Mouse (Mus musculus) heart, embryonic 16.5 days (tissue): ENCODE results near the gene Eif4g3. TPM values are rescaled to one million over a fixed set of nuclear protein-coding genes. Genes with fewer than 3 reads are reported as not detected.

Source experiments
- ATAC-seq: fragments of 200-750 bp; cut with Nextera tagmentation; replicated peaks from 2 replicates; pipeline ENCODE4 v1.8.0; 2017; ENCODE audit warnings: moderate number of reproducible peaks; ENCODE audit not compliant: insufficient read depth, low FRiP score; ENCODE audit errors: extremely low read depth
- H3K27ac ChIP-seq: fragments of 300-500 bp; sonication (generic); 2 replicates; pipeline ENCODE4 v1.5.1; 2014; ENCODE audit warnings: mild to moderate bottlenecking, low read length, control low read depth, moderate library complexity
- H3K27me3 ChIP-seq: fragments of 300-500 bp; sonication (generic); 2 replicates; pipeline ENCODE4 v1.6.1; 2014; ENCODE audit warnings: low read length, mixed read lengths; ENCODE audit not compliant: control insufficient read depth, insufficient read depth
- H3K36me3 ChIP-seq: fragments of 300-500 bp; sonication (generic); 2 replicates; pipeline ENCODE4 v1.6.1; 2014; ENCODE audit not compliant: control insufficient read depth, insufficient read depth
- H3K4me1 ChIP-seq: fragments of 300-500 bp; sonication (generic); 2 replicates; pipeline ENCODE4 v1.6.1; 2014; ENCODE audit warnings: low read length, mixed read lengths; ENCODE audit not compliant: control insufficient read depth, insufficient read depth
- H3K4me2 ChIP-seq: fragments of 300-500 bp; sonication (generic); 2 replicates; pipeline ENCODE4 v1.6.1; 2014; ENCODE audit warnings: low read depth, mild to moderate bottlenecking, control low read depth, low read length
- H3K4me3 ChIP-seq: fragments of 300-500 bp; sonication (generic); 2 replicates; pipeline ENCODE4 v1.5.1; 2014; ENCODE audit warnings: mild to moderate bottlenecking, control low read depth, low read length
- H3K9ac ChIP-seq: fragments of 300-500 bp; sonication (generic); 2 replicates; pipeline ENCODE4 v1.6.1; 2014; ENCODE audit warnings: low read length, control low read depth
- H3K9me3 ChIP-seq: fragments of 300-500 bp; sonication (generic); replicated peaks from 2 replicates; pipeline ENCODE4 v1.6.1; 2016; ENCODE audit warnings: low read length; ENCODE audit not compliant: control insufficient read depth
- WGBS: fragments of 180-500 bp; shearing (Covaris S2); extraction: QIAGEN DNeasy Blood & Tissue Kit; methylation state at CpG from one replicate; pipeline ENCODE4 v1.1.7; 2014; 5-methylcytosine and 5-hydroxymethylcytosine counted together
- polyA plus RNA-seq: library from polyadenylated mRNA; unstranded; fragments of >200 nt; fragmentation: Nextera tagmentation; extraction: Ambion mirVana; gene quantifications from 2 replicates; pipeline ENCODE4 v1.2.1, GENCODE M21; 2015

Eif4g3 gene
- polyA plus RNA-seq, 1 experiment from 2014 or later, result 18.9 TPM

DNA sequence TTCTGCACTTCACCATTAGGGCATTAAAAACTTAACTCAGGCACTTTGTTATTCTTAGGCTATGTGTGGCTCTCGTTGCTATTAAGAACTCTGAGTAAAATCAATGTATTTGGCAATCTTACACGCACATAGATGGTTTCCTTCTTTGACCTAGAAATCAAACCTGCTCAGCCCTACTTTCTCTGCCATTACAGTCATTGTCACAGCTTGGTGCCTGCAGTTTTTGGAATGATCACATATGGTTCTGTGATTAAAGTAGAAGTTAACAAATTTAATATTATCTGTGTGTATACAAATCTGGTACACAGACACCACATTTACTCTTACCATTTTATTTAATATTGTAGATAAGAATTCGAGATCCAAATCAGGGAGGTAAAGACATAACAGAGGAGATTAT lies 112.1 kb downstream of the Eif4g3 start:
- H3K9me3 ChIP-seq, result no peaks in the 10 kb centered on the region
- 87% methylated on average over 3 of the region's 3 CpGs for WGBS
- H3K4me2 ChIP-seq, result no peak overlapping the region
- H3K4me3 ChIP-seq, result no peak overlapping the region
- ATAC-seq, result no peak
- no peak overlapping the region for H3K9ac ChIP-seq
- H3K36me3 ChIP-seq, result peaks cover 45% of the 10 kb centered on the region
- H3K27me3 ChIP-seq, result no peaks in the 10 kb centered on the region
- H3K27ac ChIP-seq, result no peak overlapping the region
- no peaks in the 10 kb centered on the region for H3K4me1 ChIP-seq

DNA sequence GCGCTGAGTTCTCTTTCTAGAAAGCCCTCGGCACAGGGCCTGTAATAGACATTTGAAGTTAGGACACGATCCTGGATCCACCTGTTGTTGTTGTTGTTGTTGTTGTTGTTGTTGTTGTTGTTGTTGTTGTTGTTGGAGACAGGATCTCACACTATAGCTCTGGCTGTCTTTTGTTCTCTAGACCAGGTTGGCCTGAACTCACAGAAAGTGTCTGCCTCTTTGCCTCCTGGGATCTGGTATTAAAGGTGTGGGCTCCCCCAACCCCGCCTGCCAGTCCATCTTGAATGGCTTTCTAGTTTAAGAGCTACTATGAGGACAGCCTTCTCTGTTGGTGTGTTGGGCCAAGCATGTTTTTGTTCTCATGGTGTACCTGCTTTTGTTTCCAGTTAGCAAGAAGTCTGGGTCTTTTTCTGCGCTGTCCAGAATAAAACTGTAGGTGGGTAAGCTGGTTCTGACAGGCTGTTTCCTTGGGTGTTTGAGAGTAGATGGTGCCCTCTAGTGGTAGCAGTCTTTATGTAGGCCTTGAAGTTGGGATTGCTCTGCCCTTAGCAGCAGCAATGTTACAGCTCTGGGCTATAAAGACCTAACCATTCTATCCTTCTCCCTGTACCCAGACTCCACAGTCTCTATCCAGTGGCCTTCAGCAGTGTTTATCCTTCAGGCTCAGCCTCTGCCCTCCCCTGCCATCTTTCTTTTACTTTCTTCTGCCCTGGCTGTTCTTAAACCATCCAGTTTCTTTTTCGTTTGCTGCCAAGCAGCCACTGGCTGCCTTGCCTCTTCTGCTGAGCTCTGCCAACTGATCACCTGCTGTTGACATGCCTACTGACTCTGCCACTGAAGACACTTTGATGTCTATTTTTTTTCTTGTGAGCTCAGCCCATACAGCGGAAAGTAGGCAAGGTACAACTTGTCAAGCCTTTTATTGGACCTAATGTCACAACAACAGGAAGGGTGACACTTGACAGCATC lies 114.9 kb downstream of the Eif4g3 start:
- no peaks in the 10 kb centered on the region for H3K4me1 ChIP-seq
- no peak for ATAC-seq
- no peaks in the 10 kb centered on the region for H3K27me3 ChIP-seq
- H3K9me3 ChIP-seq, result no peaks in the 10 kb centered on the region
- no peak overlapping the region for H3K4me3 ChIP-seq
- H3K27ac ChIP-seq, result no peak overlapping the region
- no peak overlapping the region for H3K4me2 ChIP-seq
- no peak overlapping the region for H3K9ac ChIP-seq
- 79% methylated on average over 7 of the region's 7 CpGs for WGBS
- peaks cover 47% of the 10 kb centered on the region for H3K36me3 ChIP-seq

DNA sequence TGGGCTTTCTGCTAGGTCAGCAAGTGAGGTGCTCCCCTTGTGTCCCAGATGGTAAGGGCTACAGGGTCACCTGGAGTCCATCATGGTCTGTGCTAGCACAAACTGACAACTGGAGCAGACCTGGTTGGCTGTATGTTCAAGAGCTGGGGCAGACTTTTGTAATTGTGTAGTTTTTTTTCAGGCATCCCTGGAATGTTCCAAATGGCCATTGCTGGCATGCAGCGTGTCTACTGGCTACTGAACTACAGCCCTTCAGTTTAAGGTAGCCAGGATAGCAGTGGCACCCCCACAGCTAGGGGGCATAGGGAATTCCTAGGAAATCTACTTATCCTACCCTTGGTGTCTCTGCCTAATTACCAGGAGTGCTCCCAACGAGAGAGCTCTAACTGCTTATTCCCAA lies 115.7 kb downstream of the Eif4g3 start:
- H3K4me3 ChIP-seq, result no peak overlapping the region
- 59% methylated on average over 2 of the region's 2 CpGs for WGBS

DNA sequence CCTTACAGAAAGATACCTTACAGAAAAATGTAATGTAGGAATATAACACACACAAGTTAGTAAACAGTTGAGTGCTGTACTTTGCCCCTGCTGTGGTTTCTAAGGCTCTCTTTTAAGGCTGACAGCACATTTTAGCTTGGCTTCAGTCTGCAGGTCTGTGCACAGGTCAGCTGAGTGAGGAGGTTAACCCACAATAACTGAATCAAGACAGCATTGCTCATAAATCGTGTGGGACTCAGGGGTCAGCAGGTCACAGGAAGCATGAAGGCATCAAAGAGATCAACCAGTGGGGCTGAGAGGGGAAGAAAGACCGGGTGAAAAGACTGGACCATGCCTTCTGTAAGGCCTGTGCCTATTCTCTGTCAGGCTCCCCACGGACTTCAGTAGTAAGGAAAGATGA lies 116.5 kb downstream of the Eif4g3 start:
- peaks cover 37% of the 10 kb centered on the region for H3K36me3 ChIP-seq
- H3K27me3 ChIP-seq, result no peaks in the 10 kb centered on the region
- no peaks in the 10 kb centered on the region for H3K9me3 ChIP-seq
- no peak overlapping the region for H3K4me3 ChIP-seq
- H3K9ac ChIP-seq, result no peak overlapping the region
- H3K4me1 ChIP-seq, result no peaks in the 10 kb centered on the region
- no peak overlapping the region for H3K4me2 ChIP-seq
- no peak for ATAC-seq
- WGBS, result 71% methylated on average over 3 of the region's 3 CpGs
- no peak overlapping the region for H3K27ac ChIP-seq

More for the DNA sequence above, 115.7 kb downstream of the Eif4g3 start:
- Histone ChIP-seq H3K9me3 (no peaks in the 10 kb centered on the region), H3K9ac (no peak overlapping the region), H3K27me3 (no peaks in the 10 kb centered on the region), H3K4me1 (no peaks in the 10 kb centered on the region), H3K27ac (no peak overlapping the region), H3K4me2 (no peak overlapping the region), H3K36me3 (peaks cover 43% of the 10 kb centered on the region)
- ATAC-seq, result no peak

DNA sequence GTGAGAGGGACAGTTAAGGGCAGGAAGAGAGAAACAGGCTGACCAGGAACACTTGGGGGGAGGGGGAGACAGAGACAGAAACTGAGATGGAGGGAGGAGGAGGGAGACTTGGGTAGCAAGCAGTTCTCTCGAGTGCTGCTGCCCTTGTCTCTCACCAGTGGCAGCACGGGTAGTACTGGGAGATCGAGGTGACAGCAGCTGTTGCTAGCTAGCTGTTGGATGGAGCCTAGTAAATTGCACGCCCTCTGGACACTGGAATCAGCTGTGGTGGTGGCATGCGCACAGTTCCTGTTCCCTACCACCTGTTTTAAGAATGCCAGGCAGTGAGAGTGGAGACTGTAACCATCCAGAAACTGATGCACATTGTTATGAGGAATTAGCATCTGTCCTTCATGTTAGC lies 119.0 kb downstream of the Eif4g3 start:
- H3K4me3 ChIP-seq, result no peak overlapping the region
- 61% methylated on average over 5 of the region's 5 CpGs for WGBS
- H3K36me3 ChIP-seq, result peaks cover 30% of the 10 kb centered on the region
- no peaks in the 10 kb centered on the region for H3K27me3 ChIP-seq
- H3K9me3 ChIP-seq, result no peaks in the 10 kb centered on the region
- no peak overlapping the region for H3K9ac ChIP-seq
- no peaks in the 10 kb centered on the region for H3K4me1 ChIP-seq
- no peak overlapping the region for H3K27ac ChIP-seq
- no peak for ATAC-seq
- no peak overlapping the region for H3K4me2 ChIP-seq

DNA sequence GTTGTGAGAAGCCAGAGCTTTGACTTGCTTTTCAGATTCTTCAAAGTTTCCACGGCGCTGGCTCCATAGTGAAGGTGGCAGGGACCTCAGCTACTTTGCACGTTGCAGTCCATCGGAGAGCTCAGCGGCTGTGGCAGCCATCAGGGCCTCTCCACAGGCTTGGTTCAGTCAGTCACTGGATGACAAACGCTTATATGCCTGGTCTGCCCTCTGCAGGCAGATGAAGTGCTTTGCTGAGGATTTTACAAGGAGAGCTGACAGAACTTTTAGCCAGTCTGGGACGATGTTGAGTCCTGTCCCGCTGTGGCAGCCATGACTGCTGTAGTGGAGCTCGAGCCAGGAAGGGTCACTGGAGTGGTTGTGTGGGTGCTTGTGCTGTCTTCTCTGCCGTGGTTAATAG lies 126.9 kb downstream of the Eif4g3 start:
- Histone ChIP-seq H3K4me3 (no peak overlapping the region), H3K27ac (no peak overlapping the region), H3K9me3 (no peaks in the 10 kb centered on the region), H3K4me1 (no peaks in the 10 kb centered on the region), H3K27me3 (no peaks in the 10 kb centered on the region), H3K9ac (no peak overlapping the region), H3K4me2 (no peak overlapping the region), H3K36me3 (peaks cover 22% of the 10 kb centered on the region)
- WGBS, result 51% methylated on average over 10 of the region's 10 CpGs
- ATAC-seq, result no peak

DNA sequence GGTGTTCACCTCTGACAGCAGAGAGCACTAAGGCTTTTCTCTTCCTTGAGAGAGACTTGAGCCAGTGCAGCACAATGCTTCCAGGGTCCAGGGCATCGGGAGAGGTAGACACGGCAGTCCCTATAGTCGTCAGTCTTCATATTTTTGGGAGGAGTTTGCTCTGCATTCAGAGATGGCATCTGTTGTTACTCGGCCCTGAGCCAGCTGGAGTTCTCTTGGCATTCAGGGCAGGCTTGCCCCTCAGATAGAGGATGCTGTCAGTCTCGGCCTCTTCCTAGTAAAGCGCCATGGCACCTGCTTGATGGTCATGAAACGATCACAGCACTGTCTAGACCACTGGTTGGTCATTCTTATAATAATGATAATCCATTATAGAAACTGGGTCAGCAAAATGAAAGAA lies 131.2 kb downstream of the Eif4g3 start:
- ATAC-seq, result no peak
- 79% methylated on average over 7 of the region's 7 CpGs for WGBS

DNA sequence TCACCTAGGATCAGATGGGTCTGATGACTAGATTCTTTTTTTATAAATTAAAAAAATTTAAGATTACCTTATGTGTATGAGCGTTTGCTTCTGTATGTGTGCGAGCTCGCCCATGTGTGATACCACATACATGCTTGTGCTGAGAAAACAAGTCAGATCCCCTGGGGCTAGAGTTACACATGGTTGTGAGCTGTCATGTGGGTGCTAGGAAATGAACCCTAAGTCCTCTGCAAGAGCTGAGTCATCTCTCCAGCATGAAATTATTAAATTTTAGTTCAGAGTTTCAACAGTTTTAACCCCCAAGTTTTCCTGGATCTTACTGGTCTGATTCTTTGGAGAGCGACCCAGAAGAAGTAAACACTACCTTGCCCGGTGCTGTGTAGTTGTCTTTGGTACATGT lies 134.5 kb downstream of the Eif4g3 start:
- no peak overlapping the region for H3K4me2 ChIP-seq

More for the DNA sequence above, 131.2 kb downstream of the Eif4g3 start:
- peaks cover 25% of the 10 kb centered on the region for H3K36me3 ChIP-seq
- H3K4me3 ChIP-seq, result no peak overlapping the region
- H3K27me3 ChIP-seq, result no peaks in the 10 kb centered on the region
- no peak overlapping the region for H3K4me2 ChIP-seq
- no peak overlapping the region for H3K9ac ChIP-seq
- no peak overlapping the region for H3K27ac ChIP-seq
- no peaks in the 10 kb centered on the region for H3K9me3 ChIP-seq
- H3K4me1 ChIP-seq, result no peaks in the 10 kb centered on the region

DNA sequence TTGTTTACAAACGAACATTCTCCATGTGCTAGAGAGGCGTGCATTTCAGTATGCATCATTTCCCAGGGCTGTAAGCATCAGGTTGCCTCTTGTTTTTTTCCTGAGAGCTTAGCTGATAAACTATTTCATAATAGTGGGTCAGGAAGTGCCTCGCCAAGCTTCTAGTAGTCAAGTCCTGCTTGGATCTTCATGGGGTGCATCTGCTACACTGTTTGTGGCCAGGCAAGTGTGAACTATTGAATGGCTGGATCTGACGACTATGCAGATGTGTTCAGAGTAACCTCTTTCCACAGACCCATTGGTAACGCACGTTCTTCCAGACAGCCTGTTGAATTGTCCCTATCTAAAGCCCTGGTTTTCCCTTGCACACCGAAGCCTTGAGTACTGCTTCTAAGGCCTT lies 135.0 kb downstream of the Eif4g3 start:
- peaks cover 20% of the 10 kb centered on the region for H3K36me3 ChIP-seq

More for the DNA sequence above, 134.5 kb downstream of the Eif4g3 start:
- no peaks in the 10 kb centered on the region for H3K27me3 ChIP-seq
- H3K36me3 ChIP-seq, result peaks cover 20% of the 10 kb centered on the region
- no peak overlapping the region for H3K27ac ChIP-seq
- H3K4me1 ChIP-seq, result no peaks in the 10 kb centered on the region
- no peak overlapping the region for H3K9ac ChIP-seq
- H3K4me3 ChIP-seq, result no peak overlapping the region
- H3K9me3 ChIP-seq, result no peaks in the 10 kb centered on the region
- WGBS, result 93% methylated on average over 5 of the region's 5 CpGs
- ATAC-seq, result no peak

More for the DNA sequence above, 135.0 kb downstream of the Eif4g3 start:
- Histone ChIP-seq H3K9me3 (no peaks in the 10 kb centered on the region), H3K27me3 (no peaks in the 10 kb centered on the region), H3K4me3 (no peak overlapping the region), H3K9ac (no peak overlapping the region), H3K4me2 (no peak overlapping the region), H3K4me1 (no peaks in the 10 kb centered on the region), H3K27ac (no peak overlapping the region)
- WGBS, result 86% methylated on average over 7 of the region's 7 CpGs
- no peak for ATAC-seq
